Mouse (Mus musculus) embryo, embryonic 10 days (tissue): Measurements from ENCODE around the gene Gm4302.
"Not testable (repeated sequence)": the region's sequence is repeated elsewhere in the genome, so short reads cannot be mapped to it uniquely, and the experiment has no call there.

Experiments used
- DNase-seq: peaks from one replicate; pipeline ENCODE4 v3.0.0-alpha.2; 2015; ENCODE audit warnings: low spot score

The Gm4302 gene

DNA sequence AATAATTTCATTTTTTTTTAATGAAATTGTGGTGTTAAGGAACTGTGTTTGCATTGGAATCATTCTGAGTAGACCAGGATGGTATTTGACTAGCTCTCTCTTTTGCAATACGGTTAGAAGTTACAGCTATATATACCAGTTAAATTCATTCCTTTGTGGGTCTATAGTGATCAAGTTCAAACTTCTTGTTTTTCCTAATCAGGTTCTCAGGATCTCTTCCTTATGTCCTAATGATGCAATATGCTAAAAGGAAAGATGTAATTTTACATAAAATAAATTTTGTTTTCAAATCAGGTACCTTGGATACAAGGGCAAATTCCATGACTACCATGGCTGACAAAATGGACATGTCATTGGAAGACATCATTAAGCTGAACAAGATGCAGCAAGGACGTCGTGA is at the start of gene Gm4302:
TSS of gene Gm4302 (plus strand) at position 301 of the 400 bp plus-strand sequence.
- not testable (repeated sequence) for DNase-seq

DNA sequence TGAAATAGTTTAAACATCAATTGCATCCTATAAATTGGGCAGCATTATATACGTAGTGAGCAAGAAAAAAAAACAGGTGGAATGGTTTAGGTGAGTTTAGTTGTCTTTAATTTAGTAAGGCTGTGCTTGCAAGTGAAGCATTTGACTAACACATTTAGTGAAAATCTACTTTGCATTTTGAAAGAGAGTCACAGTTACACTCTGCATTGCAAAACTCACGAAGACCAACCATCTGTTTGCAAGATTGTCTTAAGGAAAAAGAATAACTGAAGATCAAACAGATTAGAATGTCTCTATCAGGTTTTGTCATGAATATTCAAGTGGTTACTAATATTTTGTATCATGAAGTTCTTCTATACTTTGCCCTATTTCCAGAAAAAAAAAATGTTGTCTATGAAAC is 44.5 kb upstream of the Gm4302 start:
- no peak for DNase-seq

DNA sequence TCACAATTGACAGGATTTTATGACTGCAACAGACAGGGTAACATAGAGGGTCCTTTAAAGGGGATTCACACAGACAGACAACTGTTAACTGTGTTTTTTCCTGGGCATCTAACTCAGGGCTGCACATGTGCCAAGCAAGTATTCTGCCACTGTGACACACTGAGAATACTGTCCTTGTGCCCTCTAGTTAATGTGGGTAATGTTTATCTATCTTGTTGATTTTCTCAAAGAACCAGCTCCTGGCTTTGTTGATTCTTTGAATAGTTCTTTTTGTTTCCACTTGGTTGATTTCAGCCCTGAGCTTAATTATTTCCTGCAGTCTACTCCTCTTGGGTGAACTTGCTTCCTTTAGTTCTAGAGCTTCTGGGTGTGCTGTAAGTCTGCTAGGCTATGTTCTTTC is 40.5 kb upstream of the Gm4302 start:
- not testable (repeated sequence) for DNase-seq

DNA sequence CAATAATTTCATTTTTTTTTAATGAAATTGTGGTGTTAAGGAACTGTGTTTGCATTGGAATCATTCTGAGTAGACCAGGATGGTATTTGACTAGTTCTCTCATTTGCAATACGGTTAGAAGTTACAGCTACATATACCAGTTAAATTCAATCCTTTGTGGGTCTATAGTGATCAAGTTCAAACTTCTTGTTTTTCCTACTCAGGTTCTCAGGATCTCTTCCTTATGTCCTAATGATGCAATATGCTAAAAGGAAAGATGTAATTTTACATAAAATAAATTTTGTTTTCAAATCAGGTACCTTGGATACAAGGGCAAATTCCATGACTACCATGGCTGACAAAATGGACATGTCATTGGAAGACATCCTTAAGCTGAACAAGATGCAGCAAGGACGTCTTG is 5.3 kb upstream of the Gm4302 start, which contains the start of gene Gm4301:
TSS of gene Gm4301 (plus strand) at position 301 of the 400 bp plus-strand sequence.
- not testable (repeated sequence) for DNase-seq

DNA sequence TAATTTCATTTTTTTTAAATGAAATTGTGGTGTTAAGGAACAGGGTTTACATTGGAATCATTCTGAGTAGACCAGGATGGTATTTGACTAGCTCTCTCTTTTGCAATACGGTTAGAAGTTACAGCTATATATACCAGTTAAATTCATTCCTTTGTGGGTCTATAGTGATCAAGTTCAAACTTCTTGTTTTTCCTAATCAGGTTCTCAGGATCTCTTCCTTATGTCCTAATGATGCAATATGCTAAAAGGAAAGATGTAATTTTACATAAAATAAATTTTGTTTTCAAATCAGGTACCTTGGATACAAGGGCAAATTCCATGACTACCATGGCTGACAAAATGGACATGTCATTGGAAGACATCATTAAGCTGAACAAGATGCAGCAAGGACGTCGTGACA is 5.0 kb downstream of the Gm4302 start, which contains the start of gene Gm4303:
TSS of gene Gm4303 (plus strand) at position 301 of the 400 bp plus-strand sequence.
- not testable (repeated sequence) for DNase-seq

DNA sequence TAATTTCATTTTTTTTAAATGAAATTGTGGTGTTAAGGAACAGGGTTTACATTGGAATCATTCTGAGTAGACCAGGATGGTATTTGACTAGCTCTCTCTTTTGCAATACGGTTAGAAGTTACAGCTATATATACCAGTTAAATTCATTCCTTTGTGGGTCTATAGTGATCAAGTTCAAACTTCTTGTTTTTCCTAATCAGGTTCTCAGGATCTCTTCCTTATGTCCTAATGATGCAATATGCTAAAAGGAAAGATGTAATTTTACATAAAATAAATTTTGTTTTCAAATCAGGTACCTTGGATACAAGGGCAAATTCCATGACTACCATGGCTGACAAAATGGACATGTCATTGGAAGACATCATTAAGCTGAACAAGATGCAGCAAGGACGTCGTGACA is 10.2 kb downstream of the Gm4302 start, which contains the start of gene Gm4305:
TSS of gene Gm4305 (plus strand) at position 301 of the 400 bp plus-strand sequence.
- not testable (repeated sequence) for DNase-seq

DNA sequence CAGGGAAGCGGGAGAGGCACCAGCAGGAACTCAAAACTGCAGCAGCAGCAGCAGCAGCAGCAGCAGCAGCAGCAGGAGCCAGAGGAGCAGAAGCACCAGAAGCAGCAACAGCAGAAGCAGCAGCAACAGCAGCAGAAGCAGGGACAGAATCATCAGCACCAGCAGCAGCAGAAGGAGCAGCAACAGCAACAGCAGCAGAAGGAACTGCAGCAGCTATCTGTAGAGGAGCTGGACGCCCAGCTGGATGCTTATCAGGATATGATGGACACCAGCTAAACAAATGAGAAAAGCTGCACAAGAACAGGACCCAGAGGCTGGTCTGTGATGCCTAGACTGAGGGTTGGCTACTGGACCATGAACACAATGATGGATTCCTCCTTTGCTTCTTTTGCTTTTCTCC is 16.2 kb downstream of the Gm4302 start:
- DNase-seq: not testable (repeated sequence)

DNA sequence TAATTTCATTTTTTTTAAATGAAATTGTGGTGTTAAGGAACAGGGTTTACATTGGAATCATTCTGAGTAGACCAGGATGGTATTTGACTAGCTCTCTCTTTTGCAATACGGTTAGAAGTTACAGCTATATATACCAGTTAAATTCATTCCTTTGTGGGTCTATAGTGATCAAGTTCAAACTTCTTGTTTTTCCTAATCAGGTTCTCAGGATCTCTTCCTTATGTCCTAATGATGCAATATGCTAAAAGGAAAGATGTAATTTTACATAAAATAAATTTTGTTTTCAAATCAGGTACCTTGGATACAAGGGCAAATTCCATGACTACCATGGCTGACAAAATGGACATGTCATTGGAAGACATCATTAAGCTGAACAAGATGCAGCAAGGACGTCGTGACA is 20.4 kb downstream of the Gm4302 start, which contains the start of gene Gm4307:
TSS of gene Gm4307 (plus strand) at position 301 of the 400 bp plus-strand sequence.
- not testable (repeated sequence) for DNase-seq

DNA sequence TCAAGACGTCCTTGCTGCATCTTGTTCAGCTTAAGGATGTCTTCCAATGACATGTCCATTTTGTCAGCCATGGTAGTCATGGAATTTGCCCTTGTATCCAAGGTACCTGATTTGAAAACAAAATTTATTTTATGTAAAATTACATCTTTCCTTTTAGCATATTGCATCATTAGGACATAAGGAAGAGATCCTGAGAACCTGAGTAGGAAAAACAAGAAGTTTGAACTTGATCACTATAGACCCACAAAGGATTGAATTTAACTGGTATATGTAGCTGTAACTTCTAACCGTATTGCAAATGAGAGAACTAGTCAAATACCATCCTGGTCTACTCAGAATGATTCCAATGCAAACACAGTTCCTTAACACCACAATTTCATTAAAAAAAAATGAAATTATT is 41.8 kb downstream of the Gm4302 start, which contains the start of gene Gm4312:
TSS of gene Gm4312 (minus strand) at position 101 of the 400 bp plus-strand sequence.
- not testable (repeated sequence) for DNase-seq
